Mouse (Mus musculus): ENCODE measurements around the gene Usp26.

Usp26 gene

DNA sequence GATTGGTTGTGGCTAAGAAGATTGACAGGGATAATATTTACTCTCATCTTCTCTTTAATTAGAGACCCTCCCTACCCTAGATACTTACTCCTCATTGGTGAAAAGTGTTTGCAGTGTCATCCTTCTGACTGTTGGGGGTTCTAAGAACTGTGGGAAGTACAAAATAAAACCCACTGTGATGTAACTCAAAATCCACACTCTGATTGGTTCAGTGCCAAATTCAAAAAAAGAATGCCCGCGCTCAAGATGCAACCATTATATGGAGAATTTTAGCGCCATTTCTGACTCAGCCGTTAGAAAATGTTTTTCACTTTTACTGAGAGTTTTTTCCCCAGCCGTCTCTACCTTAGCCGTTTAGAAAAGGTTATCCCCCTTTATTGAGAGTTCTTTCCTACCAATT lies at the start of gene Usp26:
Gene Usp26 (minus strand): TSS at position 101 of the 400 bp plus-strand sequence.
- DNase-seq (ENCODE audit: low spot score), result no peak

DNA sequence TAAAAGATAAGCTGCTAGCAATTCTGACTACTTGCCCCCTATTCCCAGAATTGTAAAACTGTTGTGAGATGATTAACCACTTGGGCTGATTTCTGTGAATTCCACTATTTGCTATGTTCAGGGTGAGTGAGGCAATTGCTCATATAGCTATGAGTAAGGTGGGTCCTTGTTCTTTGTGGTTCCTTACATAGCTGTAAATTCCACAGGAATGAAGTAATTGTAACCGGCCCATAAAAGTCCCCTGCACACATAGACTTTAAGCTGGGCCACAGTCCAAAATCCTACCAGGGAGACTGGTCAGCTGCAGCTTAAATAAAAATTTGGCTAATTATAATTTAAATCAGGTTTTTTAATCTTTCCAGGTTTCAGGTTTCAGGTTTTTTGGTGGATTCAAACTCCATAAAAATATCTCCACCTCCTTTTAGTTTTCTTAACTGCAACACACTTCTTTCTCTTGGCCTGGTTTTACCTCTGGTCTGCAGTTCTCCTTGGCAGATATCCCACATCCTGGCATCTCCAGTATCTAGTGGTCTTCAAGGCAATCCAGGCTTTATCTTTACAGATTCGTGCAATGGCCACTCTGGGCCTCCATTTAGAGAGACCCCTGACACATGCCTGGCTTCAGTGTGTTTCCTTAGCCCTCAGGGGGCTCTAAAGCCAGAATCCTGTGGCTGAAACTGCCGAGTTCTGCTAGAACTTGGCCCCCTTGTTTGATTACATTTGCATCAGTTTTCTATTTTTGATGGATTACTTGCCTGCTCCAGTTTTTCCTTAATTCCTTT lies 13.6 kb upstream of the Usp26 start:
- DNase-seq (ENCODE audit: low spot score), result no peak

DNA sequence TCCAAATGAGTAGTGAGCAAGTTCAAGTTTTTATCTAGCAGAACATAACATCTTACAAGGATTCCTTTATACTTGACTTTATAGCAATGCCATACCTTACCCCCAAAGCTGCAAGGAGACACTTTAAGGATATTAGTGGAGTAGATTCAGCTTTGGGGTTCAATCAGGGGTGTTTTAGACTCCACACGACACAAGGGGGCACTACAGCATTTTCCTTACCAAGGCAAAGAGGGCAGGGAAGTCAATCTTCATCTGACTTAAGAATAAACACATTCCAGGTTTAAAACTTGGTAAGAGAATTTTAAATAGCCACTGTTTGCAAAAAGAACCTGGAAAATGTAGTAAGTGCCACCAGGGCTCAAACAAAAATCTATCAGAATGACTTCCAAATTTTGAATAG lies 33.6 kb downstream of the Usp26 start:
- DNase-seq (ENCODE audit: low spot score), result no peak

DNA sequence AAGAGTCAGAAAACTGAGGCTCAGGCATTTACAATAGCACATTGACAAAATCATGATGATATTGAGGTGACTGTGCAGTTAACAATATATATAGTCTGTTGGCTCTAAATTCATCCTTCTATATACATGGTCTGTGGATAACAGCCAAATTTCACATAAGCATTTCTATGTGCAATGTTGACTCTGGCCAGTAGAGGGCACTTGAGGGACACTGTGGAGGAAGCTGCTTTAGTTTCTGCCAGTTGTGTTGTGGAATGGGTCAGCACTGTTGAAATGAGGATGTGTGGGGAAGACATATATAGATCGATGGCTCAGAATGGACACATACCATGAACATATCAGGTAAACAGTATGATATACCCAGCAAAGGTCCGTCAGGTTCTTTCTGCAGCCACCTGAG lies 64.6 kb downstream of the Usp26 start:
- no peak for DNase-seq (ENCODE audit: low spot score)

DNA sequence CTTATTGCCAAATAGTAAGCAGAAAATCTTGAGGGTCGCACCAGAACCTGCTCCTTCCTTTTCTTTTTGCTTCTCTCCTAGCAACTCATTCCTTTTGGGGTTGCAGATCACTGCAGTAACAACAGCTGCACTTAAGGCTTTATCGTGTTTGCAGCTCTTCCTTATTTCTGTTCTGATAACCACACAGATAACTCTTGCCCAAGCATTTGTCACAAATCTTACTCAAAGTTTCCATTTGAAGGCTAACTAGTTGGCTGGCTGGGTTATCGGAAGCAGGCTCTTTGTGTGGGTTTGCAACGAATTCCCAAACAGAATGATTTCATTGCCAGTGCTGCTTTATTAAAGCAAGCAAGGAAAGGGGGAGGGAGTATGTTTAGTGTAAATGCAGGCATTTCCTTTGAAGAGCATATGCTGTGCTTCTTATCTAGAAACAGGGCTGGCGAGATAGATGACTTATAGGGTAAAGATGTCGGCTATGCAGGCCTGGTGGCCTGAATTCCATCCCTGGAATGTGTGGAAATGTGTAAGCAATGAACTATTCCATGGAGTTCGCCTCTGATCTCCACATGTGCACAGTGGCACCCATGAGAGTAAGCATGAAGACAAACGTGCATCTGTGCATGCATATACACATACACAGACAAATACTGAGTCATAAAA lies 86.8 kb downstream of the Usp26 start:
- DNase-seq (ENCODE audit: low spot score), result no peak

DNA sequence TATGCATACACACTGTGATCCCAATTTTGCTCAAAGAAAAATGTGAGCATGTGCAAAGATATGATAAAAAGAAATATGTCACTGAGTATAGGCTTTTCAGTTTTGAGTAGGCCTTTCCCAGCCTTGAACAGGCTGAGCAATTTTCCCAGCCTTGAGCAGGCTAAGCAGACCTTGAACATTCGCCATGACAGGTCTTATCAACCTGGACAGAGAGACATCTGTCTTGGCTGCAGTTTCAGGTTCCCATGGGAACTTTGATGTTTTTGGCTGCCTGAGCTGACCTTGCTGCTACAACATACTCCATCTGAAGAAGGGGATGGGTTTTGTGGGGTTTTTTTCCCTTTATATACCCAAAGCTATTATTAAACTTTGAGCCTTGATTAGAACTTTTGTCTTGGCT lies 88.0 kb downstream of the Usp26 start:
- no peak for DNase-seq (ENCODE audit: low spot score)
